Mouse (Mus musculus) small intestine, adult 2 months (tissue): ENCODE results near the gene Wrap53. TPM values are rescaled to one million over a fixed set of nuclear protein-coding genes. Genes with fewer than 3 reads are reported as not detected.
"Not testable (repeated sequence)": the region's sequence is repeated elsewhere in the genome, so short reads cannot be mapped to it uniquely, and the experiment has no call there.

Source experiments
- H3K27ac ChIP-seq: fragments of 200-500 bp; 2 replicates; pipeline ENCODE4 v1.5.1; 2012; ENCODE audit warnings: low read depth, low read length, control low read depth, inconsistent platforms; ENCODE audit not compliant: insufficient read depth
- H3K27me3 ChIP-seq: fragments of 200-500 bp; 2 replicates; pipeline ENCODE4 v1.6.1; 2012; ENCODE audit warnings: mild to moderate bottlenecking, moderate library complexity, low read length, inconsistent platforms; ENCODE audit not compliant: control insufficient read depth, insufficient read depth
- H3K36me3 ChIP-seq: fragments of 200-500 bp; 2 replicates; pipeline ENCODE4 v1.6.1; 2012; ENCODE audit warnings: mild to moderate bottlenecking, low read length, control low read depth, inconsistent platforms; ENCODE audit not compliant: control insufficient read depth, insufficient read depth
- H3K4me1 ChIP-seq: fragments of 200-500 bp; 2 replicates; pipeline ENCODE4 v1.6.1; 2012; ENCODE audit warnings: low read length, inconsistent platforms, mixed read lengths; ENCODE audit not compliant: control insufficient read depth, insufficient read depth, insufficient read length
- H3K4me3 ChIP-seq: fragments of 200-500 bp; 2 replicates; pipeline ENCODE4 v1.5.1; 2012; ENCODE audit warnings: low read depth, mild to moderate bottlenecking, control low read depth, inconsistent platforms, low read length, moderate library complexity
- CTCF ChIP-seq: fragments of 200-500 bp; IDR thresholded peaks from 2 replicates; pipeline ENCODE4 v1.5.1; 2012; ENCODE audit warnings: low read depth, mild to moderate bottlenecking, control low read depth, inconsistent platforms, low read length, moderate library complexity, mixed read lengths; ENCODE audit not compliant: insufficient replicate concordance, insufficient read length; ENCODE audit errors: extremely low read depth
- POLR2A ChIP-seq: fragments of 200-500 bp; IDR thresholded peaks from 2 replicates; pipeline ENCODE4 v1.6.1; 2012; ENCODE audit warnings: low read depth, mild to moderate bottlenecking, control low read depth, inconsistent platforms, low read length, moderate library complexity
- WGBS: fragments of 180-500 bp; shearing (Covaris S2); methylation state at CpG from one replicate; pipeline ENCODE4 v1.1.7; 2018; 5-methylcytosine and 5-hydroxymethylcytosine counted together
- polyA plus RNA-seq: library from polyadenylated mRNA; depleted of rRNA; stranded (reverse); fragments of >200 nt; gene quantifications from 2 replicates; pipeline ENCODE4 v1.2.3, GENCODE M21; 2012

Wrap53 gene
- polyA plus RNA-seq, 1 experiment: 20.2 TPM

DNA sequence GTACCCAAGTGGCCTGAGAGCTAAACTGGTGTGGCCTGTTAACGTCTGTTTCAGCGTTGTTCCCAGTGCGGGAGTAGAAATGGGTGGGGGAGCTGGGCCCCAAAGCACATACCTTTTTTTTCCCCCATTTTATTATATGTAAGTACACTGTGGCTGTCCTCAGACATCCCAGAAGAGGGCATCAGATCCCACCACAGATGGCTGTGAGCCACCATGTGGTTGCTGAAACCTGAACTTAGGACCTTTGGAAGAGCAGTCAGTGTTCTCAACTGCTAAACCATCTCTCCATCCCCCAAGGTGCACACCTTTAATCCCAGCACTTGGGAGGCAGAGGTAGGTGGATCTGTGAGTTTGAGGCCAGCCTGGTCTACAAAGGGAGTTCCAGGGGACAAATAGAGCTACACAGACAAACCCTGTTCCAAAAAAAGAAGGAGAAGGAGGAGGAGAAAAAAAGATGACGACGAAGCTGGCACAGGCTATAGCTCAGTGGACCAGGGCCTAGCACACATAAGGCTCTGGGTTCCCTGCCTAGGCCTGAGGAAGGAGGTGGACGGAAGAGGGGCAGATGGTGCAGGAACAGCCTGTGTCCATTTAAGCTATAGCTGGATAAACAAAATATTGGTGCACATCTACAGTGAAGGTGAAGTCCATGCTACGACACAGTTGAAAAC is 47.4 kb downstream of the Wrap53 start:
- Histone ChIP-seq H3K27me3 (no peaks in the 10 kb centered on the region), H3K4me3 (no peak overlapping the region), H3K4me1 (no peaks in the 10 kb centered on the region; the same call in 1 of the 2 replicates), H3K27ac (no peak overlapping the region), H3K36me3 (no peaks in the 10 kb centered on the region)
- 77% methylated on average over 7 of the region's 7 CpGs for WGBS
- TF ChIP-seq POLR2A (no peak), CTCF (no peak)

DNA sequence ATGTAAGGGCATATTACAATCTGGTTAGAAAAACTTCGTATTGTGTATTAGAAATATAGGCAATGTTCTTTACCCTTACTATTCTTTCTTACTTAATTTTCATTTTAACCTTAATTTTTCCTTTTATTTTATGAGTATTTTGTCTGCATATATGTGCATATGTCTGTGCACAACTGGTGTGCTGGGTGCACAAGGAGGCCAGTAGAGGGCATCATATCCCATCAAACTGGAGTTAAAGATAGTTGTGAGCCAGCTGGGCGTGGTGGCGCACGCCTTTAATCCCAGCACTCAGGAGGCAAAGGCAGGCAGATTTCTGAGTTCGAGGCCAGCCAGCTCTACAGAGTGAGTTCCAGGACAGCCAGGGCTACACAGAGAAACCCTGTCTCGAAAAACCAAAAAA is 49.3 kb downstream of the Wrap53 start:
- H3K27ac ChIP-seq, H3K4me3 ChIP-seq, H3K27me3 ChIP-seq, H3K4me1 ChIP-seq, H3K36me3 ChIP-seq: not testable (repeated sequence)
- WGBS: 91% methylated on average over 6 of the region's 6 CpGs

DNA sequence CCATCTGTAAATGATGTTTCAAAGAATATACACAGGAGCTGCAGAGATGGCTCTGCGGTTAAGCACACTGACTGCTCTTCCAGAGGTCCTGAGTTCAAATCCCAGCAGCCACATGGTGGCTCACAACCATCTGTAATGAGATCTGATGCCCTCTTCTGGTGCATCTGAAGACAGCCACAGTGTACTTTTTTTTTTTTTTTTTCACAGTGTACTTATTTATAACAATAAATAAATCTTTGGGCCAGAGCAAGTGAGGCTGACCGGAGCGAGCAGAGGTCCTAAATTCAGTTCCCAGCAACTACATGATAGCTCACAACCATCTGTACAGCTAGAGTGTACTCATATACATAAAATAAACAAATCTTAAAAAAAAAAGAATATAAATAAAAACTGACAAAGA is 49.8 kb downstream of the Wrap53 start:
- H3K4me1 ChIP-seq, H3K27me3 ChIP-seq: not testable (repeated sequence)
- 85% methylated on average over 3 of the region's 3 CpGs for WGBS

DNA sequence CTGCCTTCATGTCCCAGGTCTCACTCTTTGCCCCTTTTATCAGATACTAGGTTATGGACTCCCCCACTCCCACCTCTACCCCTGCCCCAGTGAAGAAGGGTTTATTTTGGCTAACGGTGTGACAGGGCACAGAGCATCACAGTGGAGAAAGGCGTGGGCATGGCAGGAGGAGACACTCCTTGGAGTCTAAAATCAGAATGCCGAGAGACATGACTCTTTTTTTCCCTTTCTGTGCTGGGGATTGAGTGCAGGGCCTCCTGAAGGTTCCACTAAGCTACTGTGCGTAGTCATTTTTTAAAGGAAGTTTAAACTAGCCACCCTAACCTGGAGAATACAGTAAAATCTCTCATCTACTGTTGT is 52.0 kb downstream of the Wrap53 start:
- Histone ChIP-seq H3K4me1 (no peaks in the 10 kb centered on the region), H3K36me3 (no peaks in the 10 kb centered on the region), H3K4me3 (no peak overlapping the region), H3K27me3 (no peaks in the 10 kb centered on the region), H3K27ac (no peak overlapping the region)
- whole genome bisulfite sequencing: 92% methylated on average over 4 of the region's 4 CpGs
- TF ChIP-seq POLR2A (no peak), CTCF (no peak)

More for the DNA sequence above, 49.8 kb downstream of the Wrap53 start:
- H3K4me3 ChIP-seq, H3K27ac ChIP-seq, H3K36me3 ChIP-seq: not testable (repeated sequence)

DNA sequence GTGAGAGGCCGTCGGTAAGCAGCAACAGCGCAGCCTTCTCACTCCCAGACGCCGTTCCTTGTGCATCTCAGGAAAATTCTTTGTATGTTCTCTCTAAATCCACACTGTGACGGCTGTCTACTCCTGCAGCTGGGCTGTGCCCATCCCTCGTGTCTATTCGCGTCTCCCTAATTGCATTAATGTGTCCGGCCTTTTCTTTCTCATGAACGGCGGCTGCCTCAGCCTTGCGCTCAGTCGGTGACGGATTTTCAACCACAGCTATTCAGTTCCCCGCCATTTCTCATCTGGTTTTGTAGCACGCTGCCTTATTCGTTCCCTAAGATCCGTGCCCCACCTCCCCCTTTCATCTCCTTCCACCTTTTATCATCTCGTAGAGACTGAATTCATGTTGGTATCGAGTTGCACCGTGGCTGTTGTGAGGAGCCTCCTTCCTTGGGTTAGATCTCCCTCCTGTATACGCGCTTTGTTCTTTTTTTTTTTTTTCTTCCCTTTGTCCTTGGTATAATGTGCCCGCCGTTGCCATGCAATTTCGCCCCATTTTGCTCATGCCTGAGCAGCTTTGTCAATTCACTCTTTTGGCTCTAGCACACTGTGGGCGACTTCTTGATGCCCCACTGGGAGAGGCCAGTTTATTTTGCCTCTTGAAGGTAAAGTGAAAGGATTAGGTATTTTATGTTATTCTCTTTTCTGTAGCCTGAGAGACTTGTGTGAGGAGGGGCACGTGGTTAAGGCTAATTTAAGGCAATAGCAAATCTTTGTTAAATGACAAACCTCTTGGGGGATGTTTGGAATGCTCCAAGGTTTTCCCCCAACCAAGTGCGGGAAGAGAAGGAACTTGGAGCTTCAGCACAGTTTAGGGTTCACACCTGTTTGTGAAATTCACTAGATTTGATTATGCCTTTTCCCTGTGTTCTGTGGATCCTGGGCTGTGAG is 52.7 kb downstream of the Wrap53 start:
- H3K4me1 ChIP-seq: no peaks in the 10 kb centered on the region
- no peaks in the 10 kb centered on the region for H3K27me3 ChIP-seq
- no peak overlapping the region for H3K27ac ChIP-seq
- no peaks in the 10 kb centered on the region for H3K36me3 ChIP-seq
- 53% methylated on average over 30 of the region's 30 CpGs for WGBS
- TF ChIP-seq POLR2A: no peak
- TF ChIP-seq CTCF: no peak
- H3K4me3 ChIP-seq: no peak overlapping the region

DNA sequence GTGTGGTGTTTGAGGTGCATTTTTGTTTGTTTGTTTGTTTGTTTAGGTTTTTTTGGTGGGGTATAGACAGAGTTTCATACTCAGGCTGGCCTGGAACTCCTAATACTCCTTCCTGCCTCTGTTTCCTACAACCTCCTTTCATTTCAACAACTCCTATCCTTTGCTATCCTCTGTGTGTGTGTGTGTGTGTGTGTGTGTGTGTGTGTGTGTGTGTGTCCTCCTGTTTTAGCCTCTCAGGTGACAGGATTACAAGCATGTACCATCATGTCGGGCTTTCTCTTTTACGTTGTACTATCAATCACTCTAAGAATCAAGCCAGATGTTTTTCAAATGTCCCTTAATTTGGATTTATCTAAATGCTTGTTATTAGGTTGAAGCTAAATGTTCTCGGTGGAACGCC is 53.4 kb downstream of the Wrap53 start:
- TF ChIP-seq CTCF (no peak), POLR2A (no peak)
- Histone ChIP-seq H3K36me3 (no peaks in the 10 kb centered on the region), H3K27me3 (no peaks in the 10 kb centered on the region), H3K27ac (no peak overlapping the region), H3K4me1 (no peaks in the 10 kb centered on the region), H3K4me3 (no peak overlapping the region)
- WGBS: 88% methylated on average over 4 of the region's 4 CpGs

DNA sequence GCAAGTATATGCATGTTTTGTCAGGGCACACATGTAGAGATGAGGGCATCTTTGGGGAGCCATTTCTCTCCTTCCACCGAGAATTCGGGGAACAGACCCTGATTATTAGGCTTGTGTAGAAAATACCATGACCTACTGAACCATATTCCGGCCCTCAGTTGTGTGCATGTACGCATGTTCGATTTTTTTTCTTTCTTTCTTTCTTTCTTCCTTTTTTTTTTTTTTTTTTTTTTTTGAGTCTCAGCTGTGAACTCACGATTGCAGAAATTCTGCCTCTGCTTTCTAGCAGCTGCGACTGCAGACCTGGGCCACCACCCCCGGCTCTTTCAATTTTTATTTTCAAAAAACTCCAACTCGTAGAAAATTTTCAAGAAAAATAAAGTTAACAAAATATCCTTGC is 54.4 kb downstream of the Wrap53 start:
- WGBS: 87% methylated on average over 9 of the region's 9 CpGs
- H3K4me1 ChIP-seq: no peaks in the 10 kb centered on the region
- no peak overlapping the region for H3K27ac ChIP-seq
- TF ChIP-seq POLR2A (no peak), CTCF (no peak)
- H3K4me3 ChIP-seq: no peak overlapping the region
- H3K36me3 ChIP-seq: no peaks in the 10 kb centered on the region
- H3K27me3 ChIP-seq: no peaks in the 10 kb centered on the region
